Mouse (Mus musculus): ENCODE data around the gene Evpl.

DNA sequence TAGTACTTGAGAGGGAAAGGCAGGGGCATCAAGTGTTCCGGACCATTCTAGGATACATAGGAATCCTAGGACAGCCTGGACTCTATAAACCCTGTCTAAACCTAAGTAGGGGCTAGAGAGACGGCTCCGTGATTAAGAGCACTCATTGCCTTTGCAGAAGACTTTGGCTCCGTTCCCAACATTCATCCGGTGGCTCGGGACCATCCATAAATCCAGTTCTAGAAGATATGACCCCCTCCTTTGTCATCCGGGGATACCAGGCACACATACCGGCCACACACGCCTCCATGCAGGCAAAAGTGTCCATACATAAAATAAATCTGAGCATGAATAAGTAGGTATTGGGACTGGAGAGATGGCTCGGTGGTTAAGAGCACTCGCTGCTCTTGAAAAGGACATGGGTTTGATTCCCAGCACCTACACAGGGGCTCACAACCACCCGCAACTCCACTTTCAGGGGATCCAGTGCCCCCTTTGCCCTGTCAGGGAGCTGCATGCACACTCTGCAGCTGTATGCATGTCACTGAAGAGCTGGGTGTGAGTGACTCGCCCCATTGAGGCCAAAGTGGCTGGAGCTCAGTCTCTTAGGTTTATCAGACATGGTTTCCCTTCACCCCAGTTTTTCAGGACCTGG is 23.9 kb downstream of the Evpl start:
- TF ChIP-seq POLR2A (IDR thresholded peaks at IDR 0.05; ENCODE audit: insufficient read depth, low read depth, low read length) (no peak), CTCF (IDR thresholded peaks at IDR 0.05; ENCODE audit: insufficient read depth, low read depth, low read length) (no peak)

Data from olfactory bulb, adult 2 months (tissue).